Comparison of ENCODE assay signal across 15 mouse cellular contexts in genomic region chr1:155056166-155056565, GRCm38 (mm10). TPM values are rescaled to one million over a fixed set of nuclear protein-coding genes. Genes with fewer than 3 reads are reported as not detected.
DNase-seq lines count a peak whose midpoint lies in the region; ATAC-seq and TF ChIP-seq lines count a peak whose summit lies in the region.
"Had no signal": no experiment of that assay in that cellular context is flagged by ENCODE, and none has a peak within 500 bp of the region (broad histone marks: within the 10 kb centered on the region; RNA-seq: fewer than 3 reads in every experiment).

No protein-coding gene starts in this region.

- H3K4me3 ChIP-seq in kidney, adult 2 months (ENCODE audit: insufficient read depth, low read depth, low read length) = no peak overlapping the region
- H3K4me3 ChIP-seq in limb, embryonic 10.5 days = no peak overlapping the region
- H3K4me3 ChIP-seq in forebrain, embryonic 16.5 days (replicated peaks; ENCODE audit: low read length) = no peak overlapping the region
- H3K4me3 ChIP-seq: forebrain, embryonic 12.5 days; hindbrain, embryonic 15.5 days; midbrain, embryonic 12.5 days had no signal

- no peak overlapping the region for H3K27ac ChIP-seq in kidney, adult 2 months (ENCODE audit: insufficient read depth, low read depth, low read length)
- 0 out of 2 replicates have a peak overlapping the region, but pooled peaks have one; percentile 8 for H3K27ac ChIP-seq in limb, embryonic 10.5 days
- no peak overlapping the region for H3K27ac ChIP-seq in forebrain, embryonic 16.5 days (ENCODE audit: low read length)
- H3K27ac ChIP-seq: forebrain, embryonic 12.5 days; hindbrain, embryonic 15.5 days; midbrain, embryonic 12.5 days had no signal

- H3K4me1 ChIP-seq in kidney, adult 2 months (ENCODE audit: control insufficient read depth, insufficient read depth, low read length) = peaks cover 35% of the 10 kb centered on the region
- peaks cover 70% of the 10 kb centered on the region for H3K4me1 ChIP-seq in limb, embryonic 10.5 days
- peaks cover 26% of the 10 kb centered on the region for H3K4me1 ChIP-seq in forebrain, embryonic 16.5 days (replicated peaks; ENCODE audit: control insufficient read depth, insufficient read depth, low read length)

- no peak overlapping the region for H3K9ac ChIP-seq in forebrain, embryonic 16.5 days (replicated peaks; ENCODE audit: low read depth, low read length)
- H3K9ac ChIP-seq: forebrain, embryonic 12.5 days; hindbrain, embryonic 15.5 days; midbrain, embryonic 12.5 days had no signal

- WGBS in kidney, adult 2 months = 81% methylated on average over 1 of the region's 1 CpGs
- 100% methylated on average over 1 of the region's 1 CpGs for WGBS in limb, embryonic 10.5 days
- whole genome bisulfite sequencing in forebrain, embryonic 16.5 days = 89% methylated on average over 1 of the region's 1 CpGs

- no peak overlapping the region for H3K4me2 ChIP-seq in forebrain, embryonic 16.5 days (ENCODE audit: low read length)
- H3K4me2 ChIP-seq: forebrain, embryonic 12.5 days; hindbrain, embryonic 15.5 days; midbrain, embryonic 12.5 days had no signal

- no peak for TF ChIP-seq CTCF in kidney, adult 2 months (conservative IDR thresholded peaks at IDR 0.05; ENCODE audit: insufficient read depth, insufficient read length, low read depth, low read length)

- no peak for TF ChIP-seq POLR2A in kidney, adult 2 months (IDR thresholded peaks at IDR 0.05; ENCODE audit: low read depth, low read length)

- peak; percentile 35 for DNase-seq in kidney, adult 2 months
- DNase-seq in kidney, postnatal 14 days = no peak
- DNase-seq in 416B (ENCODE audit: low read depth) = peak; percentile 87
- DNase-seq in Muller cell, postnatal 12 days (ENCODE audit: inconsistent ontology term) = peak; percentile 65
- no peak for DNase-seq in limb, embryonic 10.5 days (ENCODE audit: low spot score)
- DNase-seq in yolk sac, embryonic 10.5 days (ENCODE audit: low spot score) = no peak
- DNase-seq: cerebellum, adult 9-10 months; gastrocnemius, postnatal 14 days; layer of hippocampus, postnatal 36 days; thymus, adult 18-20 months had no signal

- ATAC-seq in forebrain, embryonic 16.5 days = no peak

- H3K9me3 ChIP-seq in limb, embryonic 10.5 days (replicated peaks) = no peaks in the 10 kb centered on the region
- no peaks in the 10 kb centered on the region for H3K9me3 ChIP-seq in forebrain, embryonic 16.5 days (ENCODE audit: control insufficient read depth, low read length)
- H3K9me3 ChIP-seq: forebrain, embryonic 12.5 days; G1E; hindbrain, embryonic 15.5 days; midbrain, embryonic 12.5 days had no signal

- H3K36me3 ChIP-seq in kidney, adult 2 months (ENCODE audit: control insufficient read depth, insufficient read depth, low read length) = no peaks in the 10 kb centered on the region
- no peaks in the 10 kb centered on the region for H3K36me3 ChIP-seq in limb, embryonic 10.5 days
- H3K36me3 ChIP-seq in forebrain, embryonic 16.5 days (ENCODE audit: control insufficient read depth, insufficient read depth) = no peaks in the 10 kb centered on the region
- H3K36me3 ChIP-seq: forebrain, embryonic 12.5 days; G1E; hindbrain, embryonic 15.5 days; midbrain, embryonic 12.5 days had no signal

- no peaks in the 10 kb centered on the region for H3K27me3 ChIP-seq in kidney, adult 2 months (replicated peaks; ENCODE audit: control insufficient read depth, insufficient read depth, low read length)
- no peaks in the 10 kb centered on the region; the same call in 1 of the 2 replicates for H3K27me3 ChIP-seq in limb, embryonic 10.5 days (ENCODE audit: low read depth, poor library complexity, severe bottlenecking)
- H3K27me3 ChIP-seq in forebrain, embryonic 16.5 days (replicated peaks; ENCODE audit: control insufficient read depth, insufficient read depth, low read length) = no peaks in the 10 kb centered on the region
- H3K27me3 ChIP-seq: hindbrain, embryonic 15.5 days had no signal

RNA-seq across cellular contexts. Expression of gene Ier5, which starts 43.3 kb away (rescaled TPM):
- polyA plus RNA-seq in kidney, adult 2 months (2012; rRNA removed) = 8.6 and 9.8 TPM in 2 replicates
- polyA plus RNA-seq in limb, embryonic 10.5 days (2016; fragmentation: Nextera tagmentation; extraction: Ambion mirVana) = 4.5 and 6.9 TPM in 2 replicates
- polyA plus RNA-seq in forebrain, embryonic 16.5 days (2015; fragmentation: Nextera tagmentation; extraction: Ambion mirVana) = 9.3 and 12.6 TPM in 2 replicates

Comparison
In these comparisons a context has a peak if more than half of its experiments do, and no peak if none do; other contexts are left out.
1. DNase-seq: peak in kidney, adult 2 months (single experiment), 416B (single experiment) and Muller cell, postnatal 12 days (single experiment); none in kidney, postnatal 14 days (single experiment), limb, embryonic 10.5 days (single experiment) and yolk sac, embryonic 10.5 days (single experiment).